ENCODE assay signal across 10 mouse cellular contexts in the genomic region with DNA sequence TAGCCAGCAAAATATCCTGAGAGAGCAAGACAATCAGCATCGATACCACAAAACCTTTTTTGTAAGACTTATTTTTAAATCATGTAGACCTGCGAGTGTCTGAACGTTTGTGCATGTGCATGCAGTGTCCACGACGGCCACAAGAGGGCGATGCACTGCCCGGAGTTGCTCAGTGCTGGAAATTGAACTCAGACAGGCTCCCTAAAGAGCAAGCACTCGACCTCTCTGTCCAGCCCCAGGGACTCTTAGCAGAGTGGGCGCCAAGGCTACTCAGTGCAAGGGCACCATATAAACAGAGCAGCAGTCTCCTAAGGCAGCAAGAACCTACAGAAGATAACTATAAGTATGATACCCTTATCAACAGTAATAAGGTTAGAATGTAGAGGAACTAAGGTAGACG. TPM values are rescaled to one million over a fixed set of nuclear protein-coding genes. Genes with fewer than 3 reads are reported as not detected.
DNase-seq lines count a peak whose midpoint lies in the region; ATAC-seq and TF ChIP-seq lines count a peak whose summit lies in the region.
"Had no signal": no experiment of that assay in that cellular context is flagged by ENCODE, and none has a peak within 500 bp of the region (broad histone marks: within the 10 kb centered on the region; RNA-seq: fewer than 3 reads in every experiment).

No protein-coding gene starts in this region.

- WGBS in midbrain, embryonic 11.5 days = 30% methylated on average over 10 of the region's 10 CpGs
- WGBS in midbrain, embryonic 16.5 days = 26% methylated on average over 10 of the region's 10 CpGs
- 31% methylated on average over 10 of the region's 10 CpGs for WGBS in midbrain, postnatal 0 days

- H3K4me1 ChIP-seq in midbrain, embryonic 11.5 days (ENCODE audit: control insufficient read depth, insufficient read depth, low read length) = peaks cover 2% of the 10 kb centered on the region; the same call in 1 of the 2 replicates
- peaks cover 11% of the 10 kb centered on the region; the same call in 1 of the 2 replicates for H3K4me1 ChIP-seq in midbrain, embryonic 16.5 days (ENCODE audit: control insufficient read depth, insufficient read depth, low read length)
- H3K4me1 ChIP-seq in midbrain, postnatal 0 days (ENCODE audit: insufficient read depth, low read length) = no peaks in the 10 kb centered on the region

- TF ChIP-seq CTCF in midbrain, postnatal 0 days (IDR thresholded peaks at IDR 0.05) = peak; percentile 88

- no peaks in the 10 kb centered on the region for H3K9me3 ChIP-seq in midbrain, embryonic 11.5 days (ENCODE audit: control insufficient read depth, low read length)
- H3K9me3 ChIP-seq in midbrain, embryonic 16.5 days (replicated peaks; ENCODE audit: control insufficient read depth, low read length, poor library complexity, severe bottlenecking) = no peaks in the 10 kb centered on the region
- H3K9me3 ChIP-seq in midbrain, postnatal 0 days (ENCODE audit: low read length) = no peaks in the 10 kb centered on the region
- H3K9me3 ChIP-seq: embryonic facial prominence, embryonic 15.5 days; midbrain, embryonic 12.5 days had no signal

- H3K27ac ChIP-seq in midbrain, embryonic 11.5 days (ENCODE audit: low read depth, low read length) = no peak overlapping the region
- H3K27ac ChIP-seq in midbrain, embryonic 16.5 days (ENCODE audit: low read length) = no peak overlapping the region
- H3K27ac ChIP-seq in midbrain, postnatal 0 days (ENCODE audit: low read depth, low read length) = no peak overlapping the region
- H3K27ac ChIP-seq: embryonic facial prominence, embryonic 15.5 days; midbrain, embryonic 12.5 days had no signal

- peak; percentile 96 for DNase-seq in midbrain, embryonic 11.5 days (ENCODE audit: low spot score, missing footprints)
- peak; percentile 66 for DNase-seq in brain, adult 2 months (ENCODE audit: low read depth, low spot score)
- peak; percentile 51 to 67 for DNase-seq in left cerebral cortex, postnatal 25 days (ENCODE audit: low spot score in 2 of 2)
- peak; percentile 47 for DNase-seq in midbrain, postnatal 0 days (ENCODE audit: low spot score)
- DNase-seq in thymus, adult 18-20 months = peak; percentile 44 to 51

- no peaks in the 10 kb centered on the region for H3K27me3 ChIP-seq in midbrain, embryonic 11.5 days (ENCODE audit: control insufficient read depth, insufficient read depth, low read length)
- no peaks in the 10 kb centered on the region for H3K27me3 ChIP-seq in midbrain, embryonic 16.5 days (ENCODE audit: control insufficient read depth, insufficient read depth, low read depth, low read length)
- no peaks in the 10 kb centered on the region for H3K27me3 ChIP-seq in midbrain, postnatal 0 days (ENCODE audit: insufficient read depth, low read length)
- H3K27me3 ChIP-seq: embryonic facial prominence, embryonic 15.5 days; midbrain, embryonic 12.5 days had no signal

- peak; percentile 56; the same call in 1 of the 2 replicates for ATAC-seq in midbrain, embryonic 11.5 days (ENCODE audit: low FRiP score)
- ATAC-seq in midbrain, embryonic 16.5 days = no peak
- ATAC-seq in erythroblast, adult 5-6 weeks (replicated peaks; ENCODE audit: low FRiP score, poor library complexity, severe bottlenecking) = peak; percentile 86
- ATAC-seq in hematopoietic stem cell, adult 5-6 weeks (replicated peaks in 1 of 2; ENCODE audit: insufficient read depth in 1 of 2, low FRiP score in 2 of 2, low TSS enrichment in 1 of 2, low read depth in 1 of 2, poor library complexity in 2 of 2, severe bottlenecking in 2 of 2) = peak; percentile 73 to 76; a peak in 3 of 4 replicates
- ATAC-seq in midbrain, postnatal 0 days (ENCODE audit: low FRiP score) = no peak

- intact Hi-C loops in left cerebral cortex, postnatal 25 days (cut with DNase I) = no loop called here

- H3K4me3 ChIP-seq in midbrain, embryonic 11.5 days (ENCODE audit: low read depth, low read length) = no peak overlapping the region
- H3K4me3 ChIP-seq in midbrain, embryonic 16.5 days (ENCODE audit: low read depth, low read length) = no peak overlapping the region
- no peak overlapping the region for H3K4me3 ChIP-seq in midbrain, postnatal 0 days (ENCODE audit: low read depth, low read length)
- H3K4me3 ChIP-seq: embryonic facial prominence, embryonic 15.5 days; midbrain, embryonic 12.5 days had no signal

- no peak overlapping the region for H3K4me2 ChIP-seq in midbrain, embryonic 11.5 days
- H3K4me2 ChIP-seq in midbrain, embryonic 16.5 days (ENCODE audit: low read length) = no peak overlapping the region
- H3K4me2 ChIP-seq in midbrain, postnatal 0 days (ENCODE audit: low read depth, low read length, poor library complexity, severe bottlenecking) = no peak overlapping the region
- H3K4me2 ChIP-seq: embryonic facial prominence, embryonic 15.5 days; midbrain, embryonic 12.5 days had no signal

- no peak overlapping the region for H3K9ac ChIP-seq in midbrain, embryonic 11.5 days (ENCODE audit: low read length)
- H3K9ac ChIP-seq in midbrain, embryonic 16.5 days (ENCODE audit: low read depth, low read length) = no peak overlapping the region
- no peak overlapping the region for H3K9ac ChIP-seq in midbrain, postnatal 0 days (replicated peaks; ENCODE audit: low read length, poor library complexity, severe bottlenecking)
- H3K9ac ChIP-seq: embryonic facial prominence, embryonic 15.5 days; midbrain, embryonic 12.5 days had no signal

- no peaks in the 10 kb centered on the region for H3K36me3 ChIP-seq in midbrain, embryonic 11.5 days (ENCODE audit: control insufficient read depth, insufficient read depth, low read length)
- H3K36me3 ChIP-seq in midbrain, embryonic 16.5 days (ENCODE audit: control insufficient read depth, insufficient read depth, low read length) = no peaks in the 10 kb centered on the region
- no peaks in the 10 kb centered on the region for H3K36me3 ChIP-seq in midbrain, postnatal 0 days (ENCODE audit: insufficient read depth, low read length)
- H3K36me3 ChIP-seq: embryonic facial prominence, embryonic 15.5 days; midbrain, embryonic 12.5 days had no signal

RNA-seq across cellular contexts. Expression of a gene that starts 24.5 kb away (rescaled TPM):
- polyA plus RNA-seq in midbrain, embryonic 11.5 days (2014; fragmentation: Nextera tagmentation; extraction: Ambion mirVana) = 3.8 and 5.4 TPM in 2 replicates
- polyA plus RNA-seq in midbrain, embryonic 16.5 days (2015; fragmentation: Nextera tagmentation; extraction: Ambion mirVana) = 7.5 and 8.3 TPM in 2 replicates
- total RNA-seq in erythroblast, adult 5-6 weeks (2015; ENCODE audit: low replicate concordance) = not detected in 2 replicates
- total RNA-seq in erythroblast, adult 5-6 weeks (2017; ENCODE audit: low replicate concordance) = not detected in 2 replicates
- 0.65 and 1.8 TPM in 2 replicates for total RNA-seq in hematopoietic stem cell, adult 5-6 weeks (2017)
- 10 to 100 TPM; 22.2 to 27.1 TPM for total RNA-seq in left cerebral cortex, postnatal 25 days (2021)
- total RNA-seq in midbrain, postnatal 0 days (2014; rRNA removed) = 17.7 and 25.3 TPM in 2 replicates
- 4.0 and 4.5 TPM in 2 replicates for polyA plus RNA-seq in midbrain, postnatal 0 days (2015; fragmentation: Nextera tagmentation; extraction: Ambion mirVana)

Comparison
In these comparisons a context has a peak if more than half of its experiments do, and no peak if none do; other contexts are left out.
1. ATAC-seq: peak in midbrain, embryonic 11.5 days (single experiment), erythroblast, adult 5-6 weeks (single experiment) and hematopoietic stem cell, adult 5-6 weeks (2 of 2); none in midbrain, embryonic 16.5 days (single experiment) and midbrain, postnatal 0 days (single experiment).
2. Peak in every context shown above with its lines, with median percentiles within 50 percentile points of each other: DNase-seq.